Mouse (Mus musculus): ENCODE results near the gene Nup98.

The Nup98 gene

GRCm38 (mm10) chr7:102117382-102117781 lies 92.6 kb downstream of the Nup98 start:
- DNase-seq (ENCODE audit: low read depth, low spot score), result no peak

DNA sequence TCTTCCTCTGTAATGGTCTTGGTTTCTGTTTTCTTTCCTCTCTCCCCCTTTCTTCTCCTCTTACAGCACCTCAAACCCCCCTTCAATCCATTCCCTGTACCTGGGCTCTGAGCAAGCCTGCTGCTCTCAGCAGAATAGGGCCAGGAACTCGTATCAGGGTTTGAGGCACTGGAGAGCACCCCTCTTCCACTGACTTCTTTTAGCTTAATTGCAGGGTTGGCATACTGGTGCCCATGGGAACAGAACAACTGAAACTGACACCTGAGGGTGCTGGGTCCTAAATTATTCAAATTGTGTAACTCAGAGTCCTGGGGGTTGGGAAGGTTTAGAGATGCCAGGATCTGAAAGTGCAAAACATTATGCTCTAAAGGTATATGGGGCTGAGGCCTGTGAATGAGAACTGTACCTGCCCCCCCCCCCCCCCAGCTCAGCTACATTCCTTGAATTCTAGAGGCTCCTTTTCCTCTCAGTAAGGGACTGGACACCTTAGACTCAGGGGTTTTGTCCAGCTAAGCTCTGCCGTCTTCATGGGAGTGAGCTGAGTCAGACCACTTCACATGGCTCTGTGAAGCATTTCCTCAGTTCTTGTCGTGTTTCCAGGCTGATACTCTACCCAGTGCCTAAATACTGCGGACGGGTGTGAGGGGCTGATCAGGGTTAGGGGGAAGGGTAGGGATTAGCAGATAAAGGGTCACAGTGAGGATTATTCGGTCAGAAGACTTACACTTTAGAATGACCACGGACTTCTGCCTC lies 93.2 kb downstream of the Nup98 start, which contains the start of gene Chrna10:
Gene Chrna10, minus strand, starts transcription at position 250 of the 753 bp plus-strand sequence.
- DNase-seq (ENCODE audit: low read depth, low spot score), result no peak

- no peak for DNase-seq (ENCODE audit: low read depth, low spot score)
Measured at GRCm38 (mm10) chr7:102113151-102113729, 96.7 kb downstream of the Nup98 start.

DNA sequence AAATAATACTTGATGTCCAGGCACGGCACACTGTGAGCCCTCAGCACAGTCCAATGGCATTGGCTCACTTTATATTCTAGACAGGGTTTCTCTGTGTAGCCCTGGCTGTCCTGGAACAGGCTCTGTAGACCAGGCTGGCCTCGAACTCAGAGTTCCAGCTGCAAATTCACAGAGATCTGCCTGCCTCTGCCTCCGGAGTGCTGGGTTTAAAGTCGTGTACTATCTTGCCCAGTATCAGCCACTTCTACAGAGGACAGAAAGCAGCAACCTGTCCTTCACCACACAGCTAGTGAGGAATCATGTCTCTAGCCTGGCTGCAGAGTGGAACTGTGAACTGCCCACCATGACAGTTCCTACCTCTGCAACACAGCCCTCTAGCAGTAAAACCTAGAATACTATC lies 100.2 kb downstream of the Nup98 start:
- DNase-seq (ENCODE audit: low read depth, low spot score), result no peak

DNA sequence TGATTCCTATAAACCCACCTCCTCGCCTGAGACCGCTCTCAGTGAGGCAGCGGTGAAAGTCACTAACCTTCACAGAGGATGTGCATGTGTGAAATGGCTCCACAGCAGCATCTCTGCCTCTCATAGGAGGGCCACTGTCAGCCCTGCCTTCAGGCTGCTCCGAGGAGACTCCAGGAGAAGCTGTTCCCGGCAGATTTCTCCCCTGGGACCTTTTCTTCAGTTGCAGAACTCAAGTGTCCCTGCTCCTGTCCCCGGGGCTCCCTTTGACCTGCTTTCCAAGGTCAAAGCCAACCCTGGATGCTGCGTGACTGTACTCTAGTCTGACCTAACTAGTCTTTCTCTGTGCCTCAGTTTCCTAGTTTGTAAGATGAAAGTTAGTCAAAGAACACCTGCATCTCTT lies 100.8 kb downstream of the Nup98 start, which contains the start of gene Art5:
Gene Art5, minus strand, starts transcription at position 319 of the 400 bp plus-strand sequence.
- no peak for DNase-seq (ENCODE audit: low read depth, low spot score)

DNA sequence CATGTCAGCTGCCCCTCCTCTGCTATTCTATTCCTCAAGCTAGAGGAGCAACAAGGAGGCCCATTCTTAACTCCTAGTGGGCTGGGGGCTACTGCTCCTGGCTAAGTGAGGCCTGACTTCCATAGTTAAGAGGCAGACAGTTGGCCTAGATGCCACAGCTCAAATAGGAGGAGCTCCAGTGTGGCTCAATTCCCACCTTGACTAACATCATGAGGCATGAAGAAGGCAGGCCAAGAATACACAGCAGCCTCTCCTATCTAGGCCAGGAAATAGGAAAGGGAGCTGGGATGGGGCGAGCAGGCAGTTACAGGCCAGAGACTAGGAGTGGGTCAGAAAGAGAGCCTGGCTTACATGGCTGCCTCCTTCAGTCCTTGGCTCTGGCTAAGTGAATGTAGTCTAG lies 101.8 kb downstream of the Nup98 start:
- DNase-seq (ENCODE audit: low read depth, low spot score), result no peak

DNA sequence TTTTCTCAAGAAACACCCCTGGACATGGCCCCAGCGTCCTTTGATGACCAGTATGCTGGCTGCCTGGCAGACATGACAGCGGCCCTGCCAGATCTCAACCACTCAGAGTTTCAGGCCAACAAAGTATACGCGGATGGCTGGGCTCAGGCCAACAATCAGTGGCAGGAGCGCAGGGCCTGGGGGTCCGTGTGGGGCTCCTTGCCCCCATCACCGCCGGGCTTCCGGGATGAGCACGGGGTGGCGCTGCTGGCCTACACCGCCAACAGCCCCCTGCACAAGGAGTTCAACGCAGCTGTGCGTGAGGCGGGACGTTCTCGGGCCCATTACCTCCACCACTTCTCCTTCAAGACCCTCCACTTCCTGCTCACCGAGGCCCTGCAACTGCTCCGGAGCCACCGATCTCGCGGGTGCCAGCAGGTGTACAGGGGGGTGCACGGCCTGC lies 103.3 kb downstream of the Nup98 start:
- no peak for DNase-seq (ENCODE audit: low read depth, low spot score)

- no peak for DNase-seq (ENCODE audit: low read depth, low spot score)
Measured at GRCm38 (mm10) chr7:102104126-102104525, 105.8 kb downstream of the Nup98 start.

- no peak for DNase-seq (ENCODE audit: low read depth, low spot score)
Measured at GRCm38 (mm10) chr7:102103555-102103954, 106.4 kb downstream of the Nup98 start.

- DNase-seq (ENCODE audit: low read depth, low spot score), result no peak
Measured at GRCm38 (mm10) chr7:102102696-102103095, 107.3 kb downstream of the Nup98 start.

GRCm38 (mm10) chr7:102102241-102102640 lies 107.7 kb downstream of the Nup98 start:
- DNase-seq (ENCODE audit: low read depth, low spot score), result no peak

GRCm38 (mm10) chr7:102101487-102101886 lies 108.5 kb downstream of the Nup98 start, which contains the start of gene Art1:
Art1 (plus strand) TSS chr7:102101743.
- DNase-seq (ENCODE audit: low read depth, low spot score), result no peak

- DNase-seq (ENCODE audit: low read depth, low spot score), result no peak
Measured at GRCm38 (mm10) chr7:102100868-102101267, 109.1 kb downstream of the Nup98 start.

GRCm38 (mm10) chr7:102099760-102100661 lies 110.0 kb downstream of the Nup98 start:
- no peak for DNase-seq (ENCODE audit: low read depth, low spot score)

- no peak for DNase-seq (ENCODE audit: low read depth, low spot score)
Measured at GRCm38 (mm10) chr7:102087336-102087735, 122.6 kb downstream of the Nup98 start.

GRCm38 (mm10) chr7:102084041-102084696 lies 125.8 kb downstream of the Nup98 start:
- DNase-seq (ENCODE audit: low read depth, low spot score), result no peak

DNA sequence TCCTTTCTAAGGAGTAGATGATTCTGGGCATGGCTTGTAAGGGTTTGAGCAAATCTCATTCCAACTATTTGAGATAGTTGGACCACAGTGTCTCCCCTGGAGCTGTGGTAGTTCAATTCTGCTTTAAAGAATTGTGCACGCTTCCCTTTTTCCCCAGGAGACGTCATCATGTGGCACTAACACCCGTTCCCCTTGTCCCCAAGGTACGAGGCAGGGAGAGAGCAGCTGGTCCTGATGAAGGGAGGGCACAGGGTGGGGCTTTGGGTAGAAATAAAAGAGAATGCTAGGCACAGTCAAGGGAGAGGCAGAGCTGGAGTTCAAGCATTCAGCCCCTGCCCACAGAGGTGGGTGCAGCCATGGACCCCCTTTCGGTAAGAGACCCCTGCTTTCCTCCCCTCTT lies 127.2 kb downstream of the Nup98 start, which contains the start of gene Trpc2:
Gene Trpc2, plus strand, starts transcription at position 301 of the 400 bp plus-strand sequence.
- no peak for DNase-seq (ENCODE audit: low read depth, low spot score)

DNA sequence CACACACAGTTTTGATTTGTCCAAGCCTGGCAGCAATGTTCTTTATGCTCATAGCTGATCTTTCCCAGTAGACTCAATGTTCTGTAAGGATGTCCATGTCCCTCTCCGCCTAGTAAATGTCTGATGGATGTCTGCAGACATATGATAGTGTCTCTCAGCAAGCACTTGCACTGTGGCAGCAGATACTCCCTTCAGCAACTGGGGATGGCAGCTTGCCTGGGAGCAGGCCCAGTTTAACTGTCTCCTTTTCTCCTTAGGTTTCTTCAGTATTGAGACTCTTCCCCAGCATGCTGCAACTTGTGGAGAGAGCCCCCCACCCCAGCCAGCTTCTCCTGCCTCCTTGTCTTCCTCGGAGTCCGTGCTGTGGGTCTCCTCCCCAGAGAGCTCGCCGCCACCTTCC lies 128.2 kb downstream of the Nup98 start:
- DNase-seq (ENCODE audit: low read depth, low spot score), result no peak

DNA sequence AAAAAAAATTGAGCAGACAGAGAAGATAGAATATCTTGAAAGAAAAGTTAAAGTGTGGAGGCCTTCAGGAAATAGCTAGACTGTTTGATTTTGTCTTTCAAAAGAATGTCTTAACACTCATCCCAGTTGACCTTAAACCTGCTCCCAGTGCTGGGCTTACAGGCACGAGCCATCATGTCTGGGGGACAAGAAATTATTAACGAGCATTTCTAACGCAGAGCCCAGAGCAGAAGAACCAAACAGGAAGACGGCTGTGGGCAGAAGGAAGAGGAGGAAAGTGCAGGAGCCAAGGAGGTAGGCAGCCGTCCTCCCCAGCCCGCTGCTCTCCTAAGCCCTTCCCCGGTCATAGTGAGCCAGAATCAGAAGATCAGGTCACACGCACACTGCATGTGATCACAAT lies 129.7 kb downstream of the Nup98 start:
- DNase-seq (ENCODE audit: low read depth, low spot score), result no peak

DNA sequence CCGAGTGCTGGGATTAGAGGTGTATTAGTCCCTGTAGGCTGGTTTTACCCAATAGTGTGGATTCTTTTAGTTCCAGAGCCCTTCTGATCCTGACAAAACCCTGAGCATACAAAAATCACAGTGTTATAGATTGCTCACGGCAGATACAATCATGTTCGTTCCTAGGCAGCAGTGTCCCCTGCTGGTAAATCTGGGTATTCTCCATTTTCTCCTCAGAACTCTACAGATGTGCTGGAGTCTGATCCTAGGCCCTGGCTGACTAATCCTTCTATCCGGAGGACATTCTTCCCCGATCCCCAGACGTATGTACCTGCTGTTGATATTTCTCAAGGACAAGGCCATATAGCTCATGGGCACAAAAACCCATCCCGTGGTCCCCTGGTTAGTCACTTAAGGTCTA lies 131.5 kb downstream of the Nup98 start:
- DNase-seq (ENCODE audit: low read depth, low spot score), result no peak

- DNase-seq (ENCODE audit: low read depth, low spot score), result no peak
Measured at GRCm38 (mm10) chr7:102076714-102077296, 133.2 kb downstream of the Nup98 start.

All from brain, embryonic 18.5 days (tissue).